Mouse (Mus musculus): ENCODE measurements around the gene Klrb1a. TPM values are rescaled to one million over a fixed set of nuclear protein-coding genes. Genes with fewer than 3 reads are reported as not detected.
"Not testable (repeated sequence)": the region's sequence is repeated elsewhere in the genome, so short reads cannot be mapped to it uniquely, and the experiment has no call there.

The Klrb1a gene
- 0.52 and 0.67 TPM in 2 replicates for polyA plus RNA-seq (2012; rRNA removed)

DNA sequence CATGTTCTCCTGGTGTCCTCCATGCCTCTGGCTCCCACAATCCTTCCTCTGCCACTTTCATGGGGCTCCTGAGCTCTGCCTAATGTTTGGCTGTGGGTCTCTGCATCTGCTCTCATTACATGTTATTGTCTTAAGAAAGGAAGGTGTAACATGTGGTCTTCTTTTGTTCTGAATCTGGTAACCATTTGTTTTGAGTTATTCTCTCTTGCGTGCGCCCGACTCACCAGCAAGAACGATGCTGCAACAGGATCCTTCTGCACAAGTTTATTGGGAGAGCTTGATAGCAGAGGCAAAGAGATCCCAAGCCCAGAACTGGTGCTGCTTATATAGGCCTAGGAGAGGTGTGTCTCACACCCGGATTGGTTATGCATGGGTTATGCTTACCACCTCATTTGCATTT is at the start of gene Klrb1a:
Gene Klrb1a, minus strand, starts transcription at position 101 of the 400 bp plus-strand sequence.
- not testable (repeated sequence) for H3K27me3 ChIP-seq (ENCODE audit: control insufficient read depth, insufficient read depth, low read length)
- WGBS, result 96% methylated on average over 5 of the region's 5 CpGs

DNA sequence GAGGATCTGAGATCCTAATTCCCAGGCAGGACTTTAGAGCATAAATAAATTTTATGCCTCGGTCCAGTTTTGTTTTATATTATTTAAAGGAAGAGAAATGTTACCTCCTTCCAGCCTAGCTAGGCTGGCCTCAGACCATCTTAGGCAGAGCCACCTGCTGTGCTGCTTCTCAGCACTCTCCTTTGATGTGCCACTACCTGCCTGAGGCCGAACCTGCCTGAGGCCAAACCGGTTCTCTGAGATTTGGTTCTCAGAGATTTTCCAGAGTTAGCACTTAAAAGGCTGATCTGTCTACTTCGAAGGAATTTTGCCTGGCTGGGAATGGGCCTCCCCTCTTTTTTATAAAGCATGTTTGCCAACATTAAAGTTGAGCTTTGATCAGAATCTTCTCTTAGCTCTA is 46.6 kb upstream of the Klrb1a start:
- H3K4me3 ChIP-seq (ENCODE audit: control insufficient read depth, insufficient read depth, low read length), result no peak overlapping the region
- WGBS, result 79% methylated on average over 4 of the region's 4 CpGs
- H3K4me1 ChIP-seq (replicated peaks; ENCODE audit: control insufficient read depth, insufficient read depth, low read length), result no peaks in the 10 kb centered on the region
- H3K27ac ChIP-seq (ENCODE audit: control insufficient read depth, insufficient read depth, low read length), result no peak overlapping the region
- H3K27me3 ChIP-seq (ENCODE audit: control insufficient read depth, insufficient read depth, low read length), result no peaks in the 10 kb centered on the region
- no peaks in the 10 kb centered on the region for H3K36me3 ChIP-seq (ENCODE audit: control insufficient read depth, insufficient read depth, low read length)
- TF ChIP-seq CTCF (IDR thresholded peaks at IDR 0.05; ENCODE audit: borderline replicate concordance, control insufficient read depth, extremely low read depth, insufficient read depth, low read length, poor library complexity) (no peak), POLR2A (IDR thresholded peaks at IDR 0.05; ENCODE audit: control insufficient read depth, extremely low read depth, insufficient read depth, low read length, poor library complexity) (no peak)
- DNase-seq, result no peak

More for the DNA sequence above, at the start of gene Klrb1a:
- not testable (repeated sequence) for H3K36me3 ChIP-seq (ENCODE audit: control insufficient read depth, insufficient read depth, low read length); H3K4me1 ChIP-seq (replicated peaks; ENCODE audit: control insufficient read depth, insufficient read depth, low read length); H3K4me3 ChIP-seq (ENCODE audit: control insufficient read depth, insufficient read depth, low read length); DNase-seq; H3K27ac ChIP-seq (ENCODE audit: control insufficient read depth, insufficient read depth, low read length)

DNA sequence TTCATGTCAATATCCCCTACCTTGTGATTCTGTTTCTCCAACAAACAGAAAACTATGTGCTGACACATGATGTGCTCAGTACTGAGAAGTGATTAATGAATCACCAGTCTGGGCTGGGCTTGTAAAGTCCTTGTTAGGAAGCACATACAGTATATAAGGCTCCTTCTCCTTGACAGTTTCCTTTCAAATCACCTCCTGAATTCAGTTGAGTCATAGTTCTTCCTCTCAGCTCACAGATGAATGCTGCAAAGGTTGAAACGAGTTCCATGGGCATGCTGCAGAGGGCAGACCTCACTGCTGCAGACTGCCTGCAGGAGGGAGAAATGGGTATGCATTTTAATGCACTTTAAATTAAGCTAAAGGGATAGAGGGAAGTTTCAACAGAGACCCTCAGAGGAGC is 38.9 kb upstream of the Klrb1a start, which contains the start of gene Clec2h:
Gene Clec2h, plus strand, starts transcription at position 180 of the 400 bp plus-strand sequence.
- Histone ChIP-seq H3K4me1 (replicated peaks; ENCODE audit: control insufficient read depth, insufficient read depth, low read length) (no peaks in the 10 kb centered on the region), H3K27me3 (ENCODE audit: control insufficient read depth, insufficient read depth, low read length) (no peaks in the 10 kb centered on the region), H3K4me3 (ENCODE audit: control insufficient read depth, insufficient read depth, low read length) (no peak within 1 kb of the TSS), H3K36me3 (ENCODE audit: control insufficient read depth, insufficient read depth, low read length) (no peaks in the 10 kb centered on the region), H3K27ac (ENCODE audit: control insufficient read depth, insufficient read depth, low read length) (no peak within 1 kb of the TSS)
- TF ChIP-seq POLR2A (IDR thresholded peaks at IDR 0.05; ENCODE audit: control insufficient read depth, extremely low read depth, insufficient read depth, low read length, poor library complexity) (no peak), CTCF (IDR thresholded peaks at IDR 0.05; ENCODE audit: borderline replicate concordance, control insufficient read depth, extremely low read depth, insufficient read depth, low read length, poor library complexity) (no peak)
- 6% methylated on average over 1 of the region's 1 CpGs for WGBS
- DNase-seq, result no peak

DNA sequence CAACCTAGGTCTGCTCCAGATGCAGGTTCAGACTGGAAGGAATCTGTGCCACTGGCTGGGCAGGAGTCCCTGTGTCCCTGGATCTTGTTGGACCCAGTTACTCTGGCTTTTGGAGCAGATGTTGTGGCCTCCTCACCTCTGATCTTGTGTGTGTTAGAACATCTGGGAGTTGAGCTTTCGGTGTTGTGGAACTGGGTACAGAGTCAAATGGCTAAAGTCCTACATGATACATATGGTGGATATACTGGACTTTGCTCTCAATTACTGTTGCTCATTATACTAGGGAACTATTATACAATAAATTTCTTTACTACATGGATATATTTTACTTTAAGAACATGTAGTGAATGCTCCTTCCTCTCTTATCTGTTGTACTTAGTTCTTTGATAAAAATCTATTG is 37.9 kb upstream of the Klrb1a start:
- H3K27ac ChIP-seq (ENCODE audit: control insufficient read depth, insufficient read depth, low read length), result no peak overlapping the region
- H3K4me1 ChIP-seq (replicated peaks; ENCODE audit: control insufficient read depth, insufficient read depth, low read length), result no peaks in the 10 kb centered on the region
- TF ChIP-seq POLR2A (IDR thresholded peaks at IDR 0.05; ENCODE audit: control insufficient read depth, extremely low read depth, insufficient read depth, low read length, poor library complexity) (no peak), CTCF (IDR thresholded peaks at IDR 0.05; ENCODE audit: borderline replicate concordance, control insufficient read depth, extremely low read depth, insufficient read depth, low read length, poor library complexity) (no peak)
- no peak overlapping the region for H3K4me3 ChIP-seq (ENCODE audit: control insufficient read depth, insufficient read depth, low read length)
- no peak for DNase-seq
- H3K36me3 ChIP-seq (ENCODE audit: control insufficient read depth, insufficient read depth, low read length), result no peaks in the 10 kb centered on the region
- no peaks in the 10 kb centered on the region for H3K27me3 ChIP-seq (ENCODE audit: control insufficient read depth, insufficient read depth, low read length)
- 100% methylated on average over 1 of the region's 1 CpGs for WGBS

DNA sequence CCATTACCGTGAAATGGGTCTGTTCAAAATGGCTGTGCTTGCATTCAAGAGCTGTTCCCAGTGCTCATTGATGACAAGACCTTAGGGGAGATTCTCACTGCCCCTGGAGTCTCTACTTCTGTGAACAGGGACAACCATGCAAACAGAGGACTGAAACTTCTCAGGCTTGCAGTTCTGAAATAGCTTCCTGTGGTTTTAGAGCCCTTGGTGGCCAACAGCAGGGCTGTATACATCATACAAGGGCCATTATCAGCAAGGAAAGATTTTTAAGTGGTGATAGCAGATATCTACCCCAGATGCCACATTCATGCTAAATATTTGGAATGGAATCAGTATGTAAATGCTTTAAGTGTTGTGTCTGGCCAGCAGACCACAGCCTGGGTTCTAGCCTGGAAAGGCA is 29.6 kb upstream of the Klrb1a start:
- H3K36me3 ChIP-seq (ENCODE audit: control insufficient read depth, insufficient read depth, low read length), result no peaks in the 10 kb centered on the region
- H3K4me3 ChIP-seq (ENCODE audit: control insufficient read depth, insufficient read depth, low read length), result no peak overlapping the region
- WGBS, result 91% methylated on average over 1 of the region's 1 CpGs
- H3K27ac ChIP-seq (ENCODE audit: control insufficient read depth, insufficient read depth, low read length), result no peak overlapping the region
- DNase-seq, result no peak
- TF ChIP-seq POLR2A (IDR thresholded peaks at IDR 0.05; ENCODE audit: control insufficient read depth, extremely low read depth, insufficient read depth, low read length, poor library complexity) (no peak), CTCF (IDR thresholded peaks at IDR 0.05; ENCODE audit: borderline replicate concordance, control insufficient read depth, extremely low read depth, insufficient read depth, low read length, poor library complexity) (no peak)
- no peaks in the 10 kb centered on the region for H3K4me1 ChIP-seq (replicated peaks; ENCODE audit: control insufficient read depth, insufficient read depth, low read length)
- no peaks in the 10 kb centered on the region for H3K27me3 ChIP-seq (ENCODE audit: control insufficient read depth, insufficient read depth, low read length)

DNA sequence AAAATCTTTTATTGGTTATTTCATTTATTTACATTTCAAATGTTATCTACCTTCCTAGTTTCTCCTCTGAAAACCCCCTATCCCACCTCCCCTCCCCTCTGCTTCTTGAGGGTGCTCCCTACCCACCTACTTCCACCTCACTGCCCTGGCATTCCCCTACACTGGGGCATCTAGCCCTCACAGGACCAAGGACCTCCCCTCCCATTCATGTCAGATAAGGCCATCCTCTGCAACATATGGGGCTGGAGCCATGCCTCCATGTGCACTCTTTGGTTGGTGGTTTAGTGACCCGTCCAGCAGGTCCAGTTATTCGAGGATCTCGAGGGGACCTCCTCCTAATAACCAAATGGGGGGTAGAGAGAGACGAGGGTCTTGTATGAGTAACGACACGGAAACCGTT is 27.5 kb upstream of the Klrb1a start:
- not testable (repeated sequence) for H3K4me3 ChIP-seq (ENCODE audit: control insufficient read depth, insufficient read depth, low read length); H3K4me1 ChIP-seq (replicated peaks; ENCODE audit: control insufficient read depth, insufficient read depth, low read length); DNase-seq; H3K27me3 ChIP-seq (ENCODE audit: control insufficient read depth, insufficient read depth, low read length); H3K36me3 ChIP-seq (ENCODE audit: control insufficient read depth, insufficient read depth, low read length); H3K27ac ChIP-seq (ENCODE audit: control insufficient read depth, insufficient read depth, low read length)
- WGBS, result 95% methylated on average over 7 of the region's 7 CpGs

DNA sequence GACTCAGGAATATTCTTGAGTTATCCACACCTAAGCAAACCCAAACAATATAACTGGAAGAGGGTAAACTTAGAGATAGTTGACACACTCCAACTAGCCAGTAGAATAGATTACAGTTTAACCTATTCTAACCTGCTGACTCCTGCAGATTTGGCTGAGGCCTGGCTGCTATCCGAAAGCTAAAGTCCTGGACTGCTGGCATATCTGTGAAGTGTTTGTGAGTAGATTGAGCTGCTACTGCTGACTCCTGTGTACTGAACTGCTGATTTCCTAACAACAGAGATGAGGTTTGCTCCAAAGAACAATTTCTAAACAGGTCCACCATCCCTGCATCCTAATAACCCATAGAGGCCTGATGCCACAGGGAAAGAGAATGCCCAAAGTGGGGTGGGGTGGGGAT is 26.9 kb upstream of the Klrb1a start:
- 100% methylated on average over 1 of the region's 1 CpGs for WGBS
- no peak overlapping the region for H3K27ac ChIP-seq (ENCODE audit: control insufficient read depth, insufficient read depth, low read length)
- no peak for DNase-seq

More for the DNA sequence above, 26.9 kb upstream of the Klrb1a start:
- H3K4me1 ChIP-seq (replicated peaks; ENCODE audit: control insufficient read depth, insufficient read depth, low read length), result no peaks in the 10 kb centered on the region
- H3K4me3 ChIP-seq (ENCODE audit: control insufficient read depth, insufficient read depth, low read length), result no peak overlapping the region
- no peaks in the 10 kb centered on the region for H3K27me3 ChIP-seq (ENCODE audit: control insufficient read depth, insufficient read depth, low read length)
- TF ChIP-seq CTCF (IDR thresholded peaks at IDR 0.05; ENCODE audit: borderline replicate concordance, control insufficient read depth, extremely low read depth, insufficient read depth, low read length, poor library complexity) (no peak), POLR2A (IDR thresholded peaks at IDR 0.05; ENCODE audit: control insufficient read depth, extremely low read depth, insufficient read depth, low read length, poor library complexity) (no peak)
- H3K36me3 ChIP-seq (ENCODE audit: control insufficient read depth, insufficient read depth, low read length), result no peaks in the 10 kb centered on the region

All from thymus, adult 2 months (tissue).